Mouse (Mus musculus) heart, postnatal 0 days (tissue): ENCODE measurements around the gene Adamts8.

Experiments
- CTCF ChIP-seq: IDR thresholded peaks from 2 replicates; pipeline ENCODE4 v1.5.1; 2016; ENCODE audit warnings: antibody characterized with exemption, control low read depth, low read depth
- EP300 ChIP-seq: IDR thresholded peaks from 2 replicates; pipeline ENCODE4 v1.6.1; 2016; ENCODE audit warnings: antibody characterized with exemption, low read depth

- no peak for TF ChIP-seq CTCF
- TF ChIP-seq EP300, result no peak
Observed at GRCm38 (mm10) chr9:30895618-30896017, 46.7 kb upstream of the Adamts8 start.
